Mouse (Mus musculus): ENCODE measurements around the gene Cnot9. TPM values are rescaled to one million over a fixed set of nuclear protein-coding genes. Genes with fewer than 3 reads are reported as not detected.
"Not testable (repeated sequence)": the region's sequence is repeated elsewhere in the genome, so short reads cannot be mapped to it uniquely, and the experiment has no call there.

Cnot9 gene
- total RNA-seq (2021): 10 to 100 TPM; 30.0 to 30.2 TPM
- long read RNA-seq, experiment 1, transcript Cnot9-201 (8 exons, 3,268 nt): major isoform, 23 of 34 reads
- long read RNA-seq, experiment 1, partial matches to known transcripts: 8 of 34 reads
- long read RNA-seq, experiment 1, other reads (novel, unspliced or antisense): 3 of 34 reads
- long read RNA-seq, experiment 2, transcript Cnot9-201 (8 exons, 3,268 nt): major isoform, 22 of 30 reads
- long read RNA-seq, experiment 2, partial matches to known transcripts: 2 of 30 reads
- long read RNA-seq, experiment 2, other reads (novel, unspliced or antisense): 6 of 30 reads

- DNase-seq (ENCODE audit: low spot score in 2 of 2): peak; percentile 100
Observed at GRCm38 (mm10) chr1:74505721-74506464, at the start of gene Cnot9. TSS of gene Cnot9 (plus strand) at chr1:74506058.

- DNase-seq (ENCODE audit: low spot score in 2 of 2): peak in 1 of 2 experiments; percentile 47
Observed at GRCm38 (mm10) chr1:74460273-74460672, 45.6 kb upstream of the Cnot9 start.

- DNase-seq (ENCODE audit: low spot score in 2 of 2): no peak
Observed at GRCm38 (mm10) chr1:74485792-74486191, 20.1 kb upstream of the Cnot9 start.

GRCm38 (mm10) chr1:74501106-74501505 lies 4.8 kb upstream of the Cnot9 start:
- no peak for DNase-seq (ENCODE audit: low spot score in 2 of 2)

GRCm38 (mm10) chr1:74505393-74505720 lies 501 bp upstream of the Cnot9 start:
- peak in 1 of 2 experiments; percentile 24 for DNase-seq (ENCODE audit: low spot score in 2 of 2)

- DNase-seq (ENCODE audit: low spot score in 2 of 2): peak; percentile 44 to 63
Observed at GRCm38 (mm10) chr1:74506471-74506881, 618 bp downstream of the Cnot9 start.

GRCm38 (mm10) chr1:74507780-74508179 lies 1.9 kb downstream of the Cnot9 start:
- no peak for DNase-seq (ENCODE audit: low spot score in 2 of 2)

GRCm38 (mm10) chr1:74511306-74511705 lies 5.4 kb downstream of the Cnot9 start:
- DNase-seq (ENCODE audit: low spot score in 2 of 2): no peak

- DNase-seq (ENCODE audit: low spot score in 2 of 2): not testable (repeated sequence)
Observed at GRCm38 (mm10) chr1:74512999-74513398, 7.1 kb downstream of the Cnot9 start.

GRCm38 (mm10) chr1:74519875-74520274 lies 14.0 kb downstream of the Cnot9 start:
- no peak for DNase-seq (ENCODE audit: low spot score in 2 of 2)

GRCm38 (mm10) chr1:74524746-74525145 lies 18.9 kb downstream of the Cnot9 start:
- DNase-seq (ENCODE audit: low spot score in 2 of 2): no peak

GRCm38 (mm10) chr1:74528589-74528988 lies 22.7 kb downstream of the Cnot9 start:
- DNase-seq (ENCODE audit: low spot score in 2 of 2): no peak

- DNase-seq (ENCODE audit: low spot score in 2 of 2): peak in 1 of 2 experiments; percentile 62
Observed at GRCm38 (mm10) chr1:74538650-74539049, 32.8 kb downstream of the Cnot9 start.

GRCm38 (mm10) chr1:74542451-74542961 lies 36.6 kb downstream of the Cnot9 start, which contains the start of gene Plcd4:
TSS of gene Plcd4 (plus strand) at chr1:74542888.
- DNase-seq (ENCODE audit: low spot score in 2 of 2): no peak

- DNase-seq (ENCODE audit: low spot score in 2 of 2): no peak
Observed at GRCm38 (mm10) chr1:74544184-74544583, 38.3 kb downstream of the Cnot9 start, which contains the start of gene Usp37. TSS of gene Usp37 (minus strand) at chr1:74544284.

GRCm38 (mm10) chr1:74559061-74559460 lies 53.2 kb downstream of the Cnot9 start:
- DNase-seq (ENCODE audit: low spot score in 2 of 2): no peak

GRCm38 (mm10) chr1:74565834-74566233 lies 60.0 kb downstream of the Cnot9 start:
- no peak for DNase-seq (ENCODE audit: low spot score in 2 of 2)

- DNase-seq (ENCODE audit: low spot score in 2 of 2): no peak
Observed at GRCm38 (mm10) chr1:74569739-74570719, 64.2 kb downstream of the Cnot9 start.

All from gastrocnemius, postnatal 4 days (tissue).